Mouse (Mus musculus) E14TG2a.4 (cell line): Measurements from ENCODE around the gene Apbb1.

Source experiments
- CTCF ChIP-seq: conservative IDR thresholded peaks from 2 replicates; pipeline ENCODE4 v1.5.1; 2014; ENCODE audit warnings: low read length
- POU5F1 ChIP-seq: IDR thresholded peaks from 2 replicates; pipeline ENCODE4 v1.6.1; 2014; ENCODE audit warnings: low read length, borderline replicate concordance

DNA sequence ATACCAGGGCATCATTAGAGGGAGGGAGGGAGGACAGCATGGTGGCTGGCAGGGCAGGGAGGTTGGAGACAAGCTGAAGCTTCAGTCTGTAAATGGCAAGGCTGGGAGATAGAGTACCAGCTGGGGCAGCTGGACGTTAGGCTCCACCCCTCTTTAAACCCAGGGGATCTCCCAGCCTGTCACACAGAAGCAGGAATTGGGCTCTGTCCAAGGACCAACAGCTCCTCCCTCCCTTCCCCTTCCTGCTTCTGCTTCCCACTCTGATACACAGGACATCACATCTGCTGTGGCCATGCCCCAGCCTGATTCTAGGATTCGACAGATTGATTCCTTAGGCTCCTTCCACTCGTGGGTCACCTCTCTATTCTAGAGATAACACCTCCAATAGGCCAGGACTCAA is 47.2 kb upstream of the Apbb1 start:
- TF ChIP-seq CTCF: no peak
- no peak for TF ChIP-seq POU5F1
